Mouse (Mus musculus) testis, adult 2 months (tissue): ENCODE measurements around the gene Sar1b. TPM values are rescaled to one million over a fixed set of nuclear protein-coding genes. Genes with fewer than 3 reads are reported as not detected.

ENCODE experiments used
- H3K27ac ChIP-seq: fragments of 200-500 bp; 2 replicates; pipeline ENCODE4 v1.5.1; 2012; ENCODE audit warnings: low read depth, low read length; ENCODE audit not compliant: control insufficient read depth, insufficient read depth
- H3K27me3 ChIP-seq: fragments of 200-500 bp; 2 replicates; pipeline ENCODE4 v1.6.1; 2012; ENCODE audit warnings: mild to moderate bottlenecking, low read length, moderate library complexity; ENCODE audit not compliant: control insufficient read depth, insufficient read depth
- H3K36me3 ChIP-seq: fragments of 200-500 bp; 2 replicates; pipeline ENCODE4 v1.6.1; 2012; ENCODE audit warnings: mild to moderate bottlenecking, low read length; ENCODE audit not compliant: control insufficient read depth, insufficient read depth
- H3K4me1 ChIP-seq: fragments of 200-500 bp; 2 replicates; pipeline ENCODE4 v1.6.1; 2012; ENCODE audit warnings: low read length; ENCODE audit not compliant: control insufficient read depth, insufficient read depth
- H3K4me3 ChIP-seq: fragments of 200-500 bp; 2 replicates; pipeline ENCODE4 v1.5.1; 2012; ENCODE audit warnings: low read depth, mild to moderate bottlenecking, low read length, moderate library complexity, mixed read lengths; ENCODE audit not compliant: control insufficient read depth
- CTCF ChIP-seq: fragments of 200-500 bp; IDR thresholded peaks from 2 replicates; pipeline ENCODE4 v1.5.1; 2012; ENCODE audit warnings: low read depth, mild to moderate bottlenecking, inconsistent platforms, low read length, moderate library complexity; ENCODE audit not compliant: control insufficient read depth, insufficient read depth, insufficient replicate concordance
- POLR2A ChIP-seq: fragments of 200-500 bp; IDR thresholded peaks from 2 replicates; pipeline ENCODE4 v1.6.1; 2012; ENCODE audit warnings: low read depth, mild to moderate bottlenecking, inconsistent platforms, low read length, moderate library complexity; ENCODE audit not compliant: control insufficient read depth
- polyA plus RNA-seq: library from polyadenylated mRNA; depleted of rRNA; stranded (reverse); fragments of >200 nt; gene quantifications from 2 replicates; pipeline ENCODE4 v1.2.3, GENCODE M21; 2012; rRNA removed

Gene Sar1b
- polyA plus RNA-seq, 1 experiment = 14.9 TPM

- TF ChIP-seq CTCF = no peak
- TF ChIP-seq POLR2A = no peak
- no peak overlapping the region for H3K27ac ChIP-seq
- H3K36me3 ChIP-seq = no peaks in the 10 kb centered on the region
- no peaks in the 10 kb centered on the region for H3K4me1 ChIP-seq
- no peak overlapping the region for H3K4me3 ChIP-seq
- H3K27me3 ChIP-seq = no peaks in the 10 kb centered on the region
Measured at GRCm38 (mm10) chr11:51841149-51841548, 77.7 kb downstream of the Sar1b start.

Other genes with a start within 250 kb of the Sar1b start
- 7.3 TPM in 2 replicates for gene Phykpl, start 178.9 kb upstream of the Sar1b start, polyA plus RNA-seq
- gene Hnrnpab, start 156.8 kb upstream of the Sar1b start, polyA plus RNA-seq = 85.0 and 97.4 TPM in 2 replicates
- gene Nhp2, start 144.0 kb upstream of the Sar1b start, polyA plus RNA-seq = 32.0 and 33.5 TPM in 2 replicates
- 66.5 and 73.1 TPM in 2 replicates for gene Rmnd5b, start 127.8 kb upstream of the Sar1b start, polyA plus RNA-seq
- 16.3 and 19.0 TPM in 2 replicates for gene N4bp3, start 112.8 kb upstream of the Sar1b start, polyA plus RNA-seq
- gene D930048N14Rik, start 112.7 kb upstream of the Sar1b start, polyA plus RNA-seq = 5.1 and 5.3 TPM in 2 replicates
- gene 0610009B22Rik, start 74.8 kb upstream of the Sar1b start, polyA plus RNA-seq = 42.2 and 43.3 TPM in 2 replicates
- gene Sec24a, start 53 bp upstream of the Sar1b start, polyA plus RNA-seq = 19.7 and 22.1 TPM in 2 replicates
- gene Jade2, start 94.0 kb downstream of the Sar1b start, polyA plus RNA-seq = 2.9 and 3.4 TPM in 2 replicates
- 7.0 and 8.0 TPM in 2 replicates for gene Cdkn2aipnl, start 204.0 kb downstream of the Sar1b start, polyA plus RNA-seq
- 148 and 179 TPM in 2 replicates for gene Ube2b, start 237.1 kb downstream of the Sar1b start, polyA plus RNA-seq
- 250 and 259 TPM in 2 replicates for gene Cdkl3, start 240.5 kb downstream of the Sar1b start, polyA plus RNA-seq